Mouse (Mus musculus): ENCODE results near the gene Dnah3.
A peak's percentile ranks its signal among the peaks of the same experiment; 100 is the strongest.

Dnah3 gene

GRCm38 (mm10) chr7:120050447-120050846 is 44.6 kb downstream of the Dnah3 start:
- no peak for DNase-seq

GRCm38 (mm10) chr7:120043990-120044389 is 51.1 kb downstream of the Dnah3 start:
- DNase-seq, result no peak

GRCm38 (mm10) chr7:120036422-120036821 is 58.7 kb downstream of the Dnah3 start:
- DNase-seq, result no peak

GRCm38 (mm10) chr7:120034996-120035395 is 60.1 kb downstream of the Dnah3 start:
- DNase-seq, result no peak

GRCm38 (mm10) chr7:120034566-120034965 is 60.5 kb downstream of the Dnah3 start:
- DNase-seq, result no peak

GRCm38 (mm10) chr7:120028669-120029068 is 66.4 kb downstream of the Dnah3 start:
- no peak for DNase-seq

GRCm38 (mm10) chr7:119997066-119997465 is 98.0 kb downstream of the Dnah3 start:
- DNase-seq, result no peak

- DNase-seq, result no peak
Measured at GRCm38 (mm10) chr7:119985279-119985912, 109.7 kb downstream of the Dnah3 start.

- DNase-seq, result no peak
Measured at GRCm38 (mm10) chr7:119980170-119980569, 114.9 kb downstream of the Dnah3 start.

GRCm38 (mm10) chr7:119978576-119978975 is 116.5 kb downstream of the Dnah3 start:
- peak in 1 of 2 experiments; percentile 64 for DNase-seq

GRCm38 (mm10) chr7:119977574-119977973 is 117.5 kb downstream of the Dnah3 start:
- DNase-seq, result no peak

- peak; percentile 85 to 87 for DNase-seq
Measured at GRCm38 (mm10) chr7:119976256-119976655, 118.8 kb downstream of the Dnah3 start.

GRCm38 (mm10) chr7:119974214-119974613 is 120.9 kb downstream of the Dnah3 start:
- DNase-seq, result no peak

- no peak for DNase-seq
Measured at GRCm38 (mm10) chr7:119969320-119969719, 125.8 kb downstream of the Dnah3 start.

GRCm38 (mm10) chr7:119965651-119966395 is 129.3 kb downstream of the Dnah3 start:
- DNase-seq, result no peak

- DNase-seq, result no peak
Measured at GRCm38 (mm10) chr7:119965205-119965604, 129.9 kb downstream of the Dnah3 start.

GRCm38 (mm10) chr7:119961107-119961506 is 134.0 kb downstream of the Dnah3 start:
- DNase-seq, result peak; percentile 79 to 88

GRCm38 (mm10) chr7:119960546-119960945 is 134.5 kb downstream of the Dnah3 start:
- no peak for DNase-seq

GRCm38 (mm10) chr7:119960006-119960405 is 135.1 kb downstream of the Dnah3 start:
- peak; percentile 66 to 80 for DNase-seq

GRCm38 (mm10) chr7:119959491-119959890 is 135.6 kb downstream of the Dnah3 start:
- no peak for DNase-seq

- no peak for DNase-seq
Measured at GRCm38 (mm10) chr7:119959091-119959490, 136.0 kb downstream of the Dnah3 start.

GRCm38 (mm10) chr7:119957421-119957820 is 137.7 kb downstream of the Dnah3 start:
- peak; percentile 35 to 41 for DNase-seq

- no peak for DNase-seq
Measured at GRCm38 (mm10) chr7:119954047-119954446, 141.0 kb downstream of the Dnah3 start.

GRCm38 (mm10) chr7:119941569-119941968 is 153.5 kb downstream of the Dnah3 start:
- DNase-seq, result peak; percentile 78 to 87

Data from kidney, adult 8-10 months (tissue).